Mouse (Mus musculus) liver, postnatal 0 days (tissue): Measurements from ENCODE around the gene Filip1l. TPM values are rescaled to one million over a fixed set of nuclear protein-coding genes. Genes with fewer than 3 reads are reported as not detected.

Source experiments
- ATAC-seq: fragments of 200-750 bp; cut with Nextera tagmentation; 2 replicates; pipeline ENCODE4 v1.8.0; 2017; ENCODE audit warnings: mild to moderate bottlenecking, moderate library complexity
- DNase-seq: peaks from one replicate; pipeline ENCODE4 v3.0.0-alpha.2; 2016
- H3K27ac ChIP-seq: fragments of 300-500 bp; sonication (generic); 2 replicates; pipeline ENCODE4 v1.5.1; 2014; ENCODE audit warnings: antibody characterized with exemption, moderate library complexity, mild to moderate bottlenecking, low read depth
- H3K27me3 ChIP-seq: fragments of 300-500 bp; sonication (generic); 2 replicates; pipeline ENCODE4 v1.6.1; 2014; ENCODE audit warnings: low read length, control low read depth, mixed read lengths; ENCODE audit not compliant: insufficient read depth
- H3K36me3 ChIP-seq: fragments of 300-500 bp; sonication (generic); replicated peaks from 2 replicates; pipeline ENCODE4 v1.6.1; 2014; ENCODE audit warnings: mild to moderate bottlenecking, control low read depth, low read length, moderate library complexity, mixed read lengths; ENCODE audit not compliant: insufficient read depth
- H3K4me1 ChIP-seq: fragments of 300-500 bp; sonication (generic); 2 replicates; pipeline ENCODE4 v1.6.1; 2014; ENCODE audit warnings: antibody characterized with exemption, mild to moderate bottlenecking, control low read depth; ENCODE audit not compliant: insufficient read depth
- H3K4me2 ChIP-seq: fragments of 300-500 bp; sonication (generic); 2 replicates; pipeline ENCODE4 v1.6.1; 2014; ENCODE audit warnings: low read depth, mild to moderate bottlenecking, low read length, moderate library complexity, mixed read lengths
- H3K4me3 ChIP-seq: fragments of 300-500 bp; sonication (generic); 2 replicates; pipeline ENCODE4 v1.5.1; 2014; ENCODE audit warnings: low read depth, low read length
- H3K9ac ChIP-seq: fragments of 300-500 bp; sonication (generic); replicated peaks from 2 replicates; pipeline ENCODE4 v1.6.1; 2014; ENCODE audit warnings: mild to moderate bottlenecking, moderate library complexity
- H3K9me3 ChIP-seq: fragments of 300-500 bp; sonication (generic); 2 replicates; pipeline ENCODE4 v1.6.1; 2016; ENCODE audit warnings: mild to moderate bottlenecking, control low read depth, low read length, mixed read lengths
- CTCF ChIP-seq: sonication (generic); IDR thresholded peaks from 2 replicates; pipeline ENCODE4 v1.5.1; 2016; ENCODE audit warnings: antibody characterized with exemption, low read depth
- EP300 ChIP-seq: IDR thresholded peaks from 2 replicates; pipeline ENCODE4 v1.6.1; 2016; ENCODE audit warnings: antibody characterized with exemption, low read depth, mild to moderate bottlenecking
- WGBS: fragments of 180-500 bp; shearing (Covaris S2); extraction: QIAGEN DNeasy Blood & Tissue Kit; methylation state at CpG from one replicate; pipeline ENCODE4 v1.1.7; 2014; ENCODE audit not compliant: insufficient replicate concordance; 5-methylcytosine and 5-hydroxymethylcytosine counted together
- polyA plus RNA-seq: library from polyadenylated mRNA; unstranded; fragments of >200 nt; fragmentation: Nextera tagmentation; extraction: Ambion mirVana; gene quantifications from 2 replicates; pipeline ENCODE4 v1.2.1, GENCODE M21; 2015

Gene Filip1l
- polyA plus RNA-seq = 5.5 and 6.2 TPM in 2 replicates

DNA sequence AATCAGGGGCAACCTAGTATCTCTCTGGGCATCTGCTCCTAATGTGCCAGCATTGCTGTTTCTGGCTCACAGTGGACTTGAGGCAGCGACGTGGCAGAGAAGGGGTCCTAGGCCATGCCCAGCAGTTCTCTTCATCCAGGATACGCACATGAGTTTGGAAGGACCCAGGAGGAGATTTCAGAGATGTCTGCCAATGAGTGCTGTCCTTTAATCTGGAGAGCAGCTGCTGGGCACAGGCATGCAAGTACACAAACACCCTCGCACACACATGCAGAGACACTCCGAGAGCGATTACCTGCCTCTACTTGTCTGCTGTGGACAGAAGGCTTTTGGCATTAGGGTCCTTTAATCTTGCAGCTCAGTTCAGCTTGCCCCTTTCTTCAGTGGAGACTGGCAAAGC, at the start of gene Filip1l:
TSS of gene Filip1l (plus strand) at position 343 of the 400 bp plus-strand sequence.
- Histone ChIP-seq H3K27me3 (no peaks in the 10 kb centered on the region), H3K9ac (no peak within 1 kb of the TSS), H3K4me1 (no peaks in the 10 kb centered on the region), H3K27ac (no peak within 1 kb of the TSS), H3K4me2 (no peak within 1 kb of the TSS), H3K4me3 (no peak within 1 kb of the TSS), H3K9me3 (no peaks in the 10 kb centered on the region), H3K36me3 (no peaks in the 10 kb centered on the region)
- DNase-seq (no peak), ATAC-seq (no peak)
- WGBS = 86% methylated on average over 6 of the region's 6 CpGs
- TF ChIP-seq CTCF (no peak), EP300 (no peak)

DNA sequence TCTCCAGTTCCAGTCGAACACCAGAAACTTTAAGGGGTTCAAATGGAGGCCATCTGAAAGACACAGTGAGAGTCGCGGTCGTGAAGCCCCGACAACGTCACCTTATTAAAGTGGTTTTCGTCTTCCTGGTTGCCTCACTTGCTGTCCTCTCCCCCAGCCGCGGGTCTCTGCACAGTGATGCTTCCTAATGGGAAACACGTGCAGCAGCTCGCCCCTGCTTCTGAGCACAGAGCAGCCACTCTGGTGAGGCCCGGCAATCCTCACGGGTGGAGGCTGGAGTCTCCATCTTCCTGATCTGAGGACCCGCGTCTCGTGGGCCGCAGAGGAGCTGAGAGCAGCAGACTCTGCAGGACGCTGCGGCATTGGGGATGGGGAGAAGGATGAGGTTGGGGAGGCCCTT, 49.2 kb upstream of the Filip1l start:
- Histone ChIP-seq H3K27ac (no peak overlapping the region), H3K9me3 (no peaks in the 10 kb centered on the region), H3K9ac (no peak overlapping the region), H3K36me3 (no peaks in the 10 kb centered on the region), H3K4me3 (no peak overlapping the region), H3K4me1 (no peaks in the 10 kb centered on the region), H3K27me3 (no peaks in the 10 kb centered on the region), H3K4me2 (no peak overlapping the region)
- WGBS = 81% methylated on average over 19 of the region's 19 CpGs
- DNase-seq (no peak), ATAC-seq (no peak)
- TF ChIP-seq CTCF (no peak), EP300 (no peak)

DNA sequence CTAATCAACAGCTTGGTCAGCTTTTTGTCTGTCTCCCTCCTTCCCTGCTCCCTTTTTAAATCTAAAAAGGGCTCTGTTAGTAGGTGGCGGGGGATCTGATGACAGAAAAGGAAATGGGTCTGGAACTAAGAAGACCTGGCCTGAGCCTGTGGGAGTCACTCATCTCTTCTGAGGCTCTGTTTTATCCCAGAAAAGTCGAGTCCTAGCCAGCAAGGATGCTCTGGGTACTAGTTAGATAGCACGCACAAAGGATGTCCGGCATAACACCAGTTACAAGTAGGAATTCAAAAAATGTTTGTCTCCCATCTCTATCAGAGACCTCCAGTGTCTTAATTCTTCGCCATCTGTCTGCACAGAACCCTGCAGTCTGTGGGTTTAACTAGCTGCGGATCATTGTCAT, 47.4 kb upstream of the Filip1l start:
- WGBS = 81% methylated on average over 6 of the region's 6 CpGs
- no peak for ATAC-seq
- no peaks in the 10 kb centered on the region for H3K36me3 ChIP-seq

DNA sequence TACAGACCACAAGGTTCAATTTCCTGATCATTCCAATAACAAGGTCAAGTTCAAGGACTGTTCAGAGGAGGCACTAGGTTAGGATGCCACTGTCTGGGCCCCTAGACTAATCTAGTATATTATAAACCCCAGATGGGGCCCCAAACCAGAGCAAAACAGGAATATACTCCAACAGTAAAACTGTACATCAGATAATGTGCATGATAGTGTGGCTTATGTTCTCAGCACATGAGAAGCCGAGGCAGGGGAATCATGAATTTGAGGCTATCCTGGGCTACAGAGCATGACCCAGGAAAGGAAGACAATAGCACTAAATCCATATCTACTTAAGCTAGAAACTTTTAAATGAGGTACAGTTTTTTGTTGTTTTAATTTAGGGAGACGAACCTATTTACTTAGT, 40.8 kb upstream of the Filip1l start:
- 67% methylated on average over 2 of the region's 2 CpGs for WGBS
- H3K4me3 ChIP-seq = no peak overlapping the region
- H3K36me3 ChIP-seq = no peaks in the 10 kb centered on the region
- TF ChIP-seq EP300 = no peak
- ATAC-seq = no peak
- no peak for DNase-seq
- H3K4me2 ChIP-seq = no peak overlapping the region
- no peaks in the 10 kb centered on the region for H3K9me3 ChIP-seq
- H3K27ac ChIP-seq = no peak overlapping the region
- H3K4me1 ChIP-seq = no peaks in the 10 kb centered on the region
- no peak overlapping the region for H3K9ac ChIP-seq
- no peaks in the 10 kb centered on the region for H3K27me3 ChIP-seq

More for the DNA sequence above, 47.4 kb upstream of the Filip1l start:
- Histone ChIP-seq H3K9ac (no peak overlapping the region), H3K4me3 (no peak overlapping the region), H3K4me2 (no peak overlapping the region), H3K9me3 (no peaks in the 10 kb centered on the region), H3K27ac (no peak overlapping the region), H3K27me3 (no peaks in the 10 kb centered on the region), H3K4me1 (no peaks in the 10 kb centered on the region)
- no peak for DNase-seq
- no peak for TF ChIP-seq EP300
- TF ChIP-seq CTCF = no peak

DNA sequence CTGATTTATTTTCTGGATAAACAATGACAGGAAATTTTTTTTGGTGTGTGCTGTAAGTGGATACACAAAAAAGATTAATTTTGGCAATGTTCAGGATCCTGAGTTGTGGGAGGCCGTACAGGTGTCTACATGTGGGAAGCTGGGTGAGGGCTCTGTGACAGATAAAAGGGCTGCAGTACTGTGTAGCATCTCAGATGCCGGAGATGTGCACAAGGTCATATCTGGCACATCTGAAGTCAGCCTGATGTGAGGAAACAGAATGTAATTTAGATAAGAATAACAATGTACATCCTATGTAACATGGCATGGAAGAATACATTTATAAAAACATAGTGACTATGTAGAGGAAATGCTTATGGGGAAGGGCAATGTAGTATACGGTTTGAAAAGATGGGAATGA, 39.4 kb upstream of the Filip1l start:
- TF ChIP-seq EP300 (no peak), CTCF (no peak)
- Histone ChIP-seq H3K9me3 (no peaks in the 10 kb centered on the region), H3K9ac (no peak overlapping the region), H3K4me3 (no peak overlapping the region), H3K36me3 (no peaks in the 10 kb centered on the region), H3K4me2 (no peak overlapping the region), H3K4me1 (no peaks in the 10 kb centered on the region), H3K27ac (no peak overlapping the region), H3K27me3 (no peaks in the 10 kb centered on the region)
- WGBS = 70% methylated on average over 3 of the region's 3 CpGs
- DNase-seq = no peak
- no peak for ATAC-seq

DNA sequence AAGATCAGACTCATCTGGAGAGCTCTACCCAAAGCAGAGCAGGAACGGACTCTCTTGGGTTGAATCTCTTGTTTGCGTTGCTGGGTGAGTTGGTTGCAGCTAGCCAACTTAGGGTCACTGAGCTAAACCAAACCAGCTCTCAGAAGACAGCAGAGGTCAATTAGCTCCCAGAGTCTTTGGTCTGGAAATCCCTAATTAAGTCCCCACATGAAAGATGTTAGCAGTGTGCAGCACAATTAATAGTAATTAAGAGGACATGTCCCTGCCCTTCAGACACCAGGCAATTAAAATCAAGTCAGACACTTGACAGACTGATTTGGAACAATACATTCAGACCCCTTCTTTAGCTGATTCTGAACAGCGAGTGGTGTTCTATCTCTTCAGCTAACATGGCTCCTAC, 38.7 kb upstream of the Filip1l start:
- WGBS = 88% methylated on average over 3 of the region's 3 CpGs
- ATAC-seq = no peak
- H3K4me1 ChIP-seq = no peaks in the 10 kb centered on the region
- no peaks in the 10 kb centered on the region for H3K9me3 ChIP-seq
- no peak overlapping the region for H3K4me2 ChIP-seq
- H3K27ac ChIP-seq = no peak overlapping the region
- no peaks in the 10 kb centered on the region for H3K27me3 ChIP-seq
- H3K4me3 ChIP-seq = no peak overlapping the region
- no peak for TF ChIP-seq CTCF
- TF ChIP-seq EP300 = no peak
- H3K9ac ChIP-seq = no peak overlapping the region
- DNase-seq = no peak
- H3K36me3 ChIP-seq = no peaks in the 10 kb centered on the region

DNA sequence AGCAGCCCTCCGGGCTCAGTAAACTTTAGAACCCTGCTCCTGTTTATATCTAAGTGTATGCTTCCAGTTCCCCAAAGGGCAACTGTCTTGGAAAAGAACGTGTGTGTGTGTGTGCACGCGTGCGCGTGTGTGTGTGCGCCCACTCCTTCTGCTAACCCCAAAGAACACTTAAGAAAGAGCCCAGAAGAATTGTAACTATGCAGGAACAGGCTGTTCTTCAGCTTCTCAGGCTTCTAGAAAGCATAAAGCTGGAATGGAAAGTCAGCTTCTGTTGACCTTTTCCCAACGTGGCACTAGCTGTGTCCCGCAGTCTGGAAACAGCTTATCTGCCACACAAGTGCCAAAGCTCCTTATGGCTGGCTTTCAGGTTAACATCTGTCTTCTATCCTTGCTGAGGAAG, 37.9 kb upstream of the Filip1l start:
- no peak overlapping the region for H3K27ac ChIP-seq
- DNase-seq (no peak), ATAC-seq (no peak)
- no peak overlapping the region for H3K9ac ChIP-seq
- H3K9me3 ChIP-seq = no peaks in the 10 kb centered on the region
- 79% methylated on average over 9 of the region's 9 CpGs for WGBS
- no peaks in the 10 kb centered on the region for H3K4me1 ChIP-seq
- no peaks in the 10 kb centered on the region for H3K27me3 ChIP-seq
- TF ChIP-seq EP300 (no peak), CTCF (no peak)
- no peak overlapping the region for H3K4me2 ChIP-seq
- no peak overlapping the region for H3K4me3 ChIP-seq
- no peaks in the 10 kb centered on the region for H3K36me3 ChIP-seq
